Mouse (Mus musculus): ENCODE measurements around the gene Ak5.

- TF ChIP-seq POLR2A (IDR thresholded peaks at IDR 0.05; ENCODE audit: control insufficient read depth, low read depth, low read length) (no peak), CTCF (IDR thresholded peaks at IDR 0.05; ENCODE audit: control insufficient read depth, insufficient read depth, insufficient replicate concordance, low read depth, low read length) (no peak)
Measured at GRCm38 (mm10) chr3:152470347-152470746, 197.8 kb downstream of the Ak5 start.

Measured in testis, adult 2 months (tissue).